Mouse (Mus musculus) midbrain, embryonic 12.5 days (tissue): ENCODE data around the gene Atp7b. TPM values are rescaled to one million over a fixed set of nuclear protein-coding genes. Genes with fewer than 3 reads are reported as not detected.

ENCODE experiments used
- ATAC-seq: fragments of 200-750 bp; cut with Nextera tagmentation; 2 replicates; pipeline ENCODE4 v1.8.0; 2017; ENCODE audit warnings: low read depth, moderate TSS enrichment, moderate library complexity; ENCODE audit not compliant: low FRiP score
- H3K27ac ChIP-seq: fragments of 300-500 bp; sonication (generic); replicated peaks from 2 replicates; pipeline ENCODE4 v1.5.1; 2016; ENCODE audit warnings: mild to moderate bottlenecking
- H3K27me3 ChIP-seq: fragments of 300-500 bp; sonication (generic); 2 replicates; pipeline ENCODE4 v1.6.1; 2016; ENCODE audit warnings: mild to moderate bottlenecking
- H3K36me3 ChIP-seq: fragments of 300-500 bp; sonication (generic); 2 replicates; pipeline ENCODE4 v1.6.1; 2016
- H3K4me1 ChIP-seq: fragments of 300-500 bp; sonication (generic); 2 replicates; pipeline ENCODE4 v1.6.1; 2016
- H3K4me2 ChIP-seq: fragments of 300-500 bp; sonication (generic); replicated peaks from 2 replicates; pipeline ENCODE4 v1.6.1; 2016; ENCODE audit warnings: mild to moderate bottlenecking, moderate library complexity
- H3K4me3 ChIP-seq: fragments of 300-500 bp; sonication (generic); 2 replicates; pipeline ENCODE4 v1.5.1; 2016; ENCODE audit warnings: mild to moderate bottlenecking
- H3K9ac ChIP-seq: fragments of 300-500 bp; sonication (generic); replicated peaks from 2 replicates; pipeline ENCODE4 v1.6.1; 2016; ENCODE audit warnings: mild to moderate bottlenecking, moderate library complexity
- H3K9me3 ChIP-seq: fragments of 300-500 bp; sonication (generic); 2 replicates; pipeline ENCODE4 v1.6.1; 2016; ENCODE audit warnings: mild to moderate bottlenecking
- WGBS: fragments of 180-500 bp; shearing (Covaris S2); methylation state at CpG from one replicate; pipeline ENCODE4 v1.1.7; 2016; 5-methylcytosine and 5-hydroxymethylcytosine counted together
- polyA plus RNA-seq: library from polyadenylated mRNA; unstranded; fragments of >200 nt; fragmentation: Nextera tagmentation; extraction: Ambion mirVana; gene quantifications from 2 replicates; pipeline ENCODE4 v1.2.1, GENCODE M21; 2016

The Atp7b gene
- polyA plus RNA-seq, 1 experiment from 2014 or later = 1.9 TPM

GRCm38 (mm10) chr8:22054674-22055491, 5.2 kb downstream of the Atp7b start:
- Histone ChIP-seq H3K9me3 (no peaks in the 10 kb centered on the region), H3K36me3 (no peaks in the 10 kb centered on the region), H3K4me3 (no peak overlapping the region), H3K9ac (no peak overlapping the region), H3K27ac (no peak overlapping the region), H3K4me1 (no peaks in the 10 kb centered on the region), H3K27me3 (peaks cover 14% of the 10 kb centered on the region), H3K4me2 (no peak overlapping the region)
- WGBS = 90% methylated on average over 12 of the region's 12 CpGs
- no peak for ATAC-seq

- Histone ChIP-seq H3K36me3 (no peaks in the 10 kb centered on the region), H3K9me3 (no peaks in the 10 kb centered on the region), H3K4me2 (no peak overlapping the region), H3K4me1 (no peaks in the 10 kb centered on the region), H3K9ac (no peak overlapping the region), H3K4me3 (no peak overlapping the region), H3K27me3 (no peaks in the 10 kb centered on the region), H3K27ac (no peak overlapping the region)
- 72% methylated on average over 2 of the region's 2 CpGs for WGBS
- peak; percentile 63; the same call in 1 of the 2 replicates for ATAC-seq
Observed at GRCm38 (mm10) chr8:22047699-22048464, 12.2 kb downstream of the Atp7b start.

- no peak overlapping the region for H3K4me2 ChIP-seq
- ATAC-seq = no peak
- H3K9ac ChIP-seq = no peak overlapping the region
- WGBS = 65% methylated on average over 12 of the region's 12 CpGs
- H3K27me3 ChIP-seq = no peaks in the 10 kb centered on the region; the same call in 1 of the 2 replicates
- H3K4me1 ChIP-seq = peaks cover 12% of the 10 kb centered on the region; the same call in 1 of the 2 replicates
- no peak overlapping the region for H3K27ac ChIP-seq
- H3K9me3 ChIP-seq = no peaks in the 10 kb centered on the region
- H3K36me3 ChIP-seq = no peaks in the 10 kb centered on the region
- H3K4me3 ChIP-seq = no peak overlapping the region
Observed at GRCm38 (mm10) chr8:22043706-22044105, 16.4 kb downstream of the Atp7b start.

GRCm38 (mm10) chr8:22042515-22042914, 17.6 kb downstream of the Atp7b start:
- ATAC-seq = no peak
- H3K4me1 ChIP-seq = peaks cover 12% of the 10 kb centered on the region; the same call in 1 of the 2 replicates

GRCm38 (mm10) chr8:22040153-22040509, 20.0 kb downstream of the Atp7b start:
- Histone ChIP-seq H3K27ac (no peak overlapping the region), H3K4me3 (no peak overlapping the region), H3K36me3 (no peaks in the 10 kb centered on the region), H3K4me1 (peaks cover 12% of the 10 kb centered on the region; the same call in 1 of the 2 replicates), H3K9me3 (no peaks in the 10 kb centered on the region), H3K4me2 (peak overlapping the region; percentile 16; the same call in 1 of the 2 replicates), H3K9ac (no peak overlapping the region), H3K27me3 (no peaks in the 10 kb centered on the region; the same call in 1 of the 2 replicates)
- peak; percentile 41; the same call in 1 of the 2 replicates for ATAC-seq
- 29% methylated on average over 6 of the region's 6 CpGs for WGBS

More at GRCm38 (mm10) chr8:22042515-22042914, 17.6 kb downstream of the Atp7b start:
- Histone ChIP-seq H3K36me3 (no peaks in the 10 kb centered on the region), H3K9me3 (no peaks in the 10 kb centered on the region), H3K27ac (no peak overlapping the region), H3K4me2 (no peak overlapping the region), H3K9ac (no peak overlapping the region), H3K4me3 (no peak overlapping the region), H3K27me3 (no peaks in the 10 kb centered on the region; the same call in 1 of the 2 replicates)
- WGBS = 83% methylated on average over 3 of the region's 3 CpGs

- 11% methylated on average over 15 of the region's 15 CpGs for WGBS
- Histone ChIP-seq H3K9ac (0 out of 2 replicates have a peak overlapping the region, but pooled peaks have one; percentile 4), H3K27ac (no peak overlapping the region), H3K27me3 (no peaks in the 10 kb centered on the region; the same call in 1 of the 2 replicates), H3K36me3 (no peaks in the 10 kb centered on the region), H3K9me3 (no peaks in the 10 kb centered on the region), H3K4me1 (peaks cover 12% of the 10 kb centered on the region; the same call in 1 of the 2 replicates), H3K4me2 (peak overlapping the region; percentile 16; the same call in 1 of the 2 replicates), H3K4me3 (no peak overlapping the region)
- ATAC-seq = 0 out of 2 replicates have a peak, but pooled peaks have one; percentile 5
Observed at GRCm38 (mm10) chr8:22039468-22040152, 20.5 kb downstream of the Atp7b start.

GRCm38 (mm10) chr8:22037022-22037421, 23.1 kb downstream of the Atp7b start:
- ATAC-seq = no peak
- Histone ChIP-seq H3K36me3 (no peaks in the 10 kb centered on the region), H3K9me3 (no peaks in the 10 kb centered on the region), H3K4me3 (no peak overlapping the region), H3K27ac (no peak overlapping the region), H3K27me3 (no peaks in the 10 kb centered on the region; the same call in 1 of the 2 replicates), H3K4me1 (peaks cover 12% of the 10 kb centered on the region; the same call in 1 of the 2 replicates), H3K9ac (no peak overlapping the region), H3K4me2 (no peak overlapping the region)
- 85% methylated on average over 7 of the region's 7 CpGs for WGBS

- Histone ChIP-seq H3K9me3 (no peaks in the 10 kb centered on the region), H3K36me3 (no peaks in the 10 kb centered on the region), H3K9ac (no peak overlapping the region), H3K27me3 (no peaks in the 10 kb centered on the region; the same call in 1 of the 2 replicates), H3K4me2 (no peak overlapping the region), H3K4me3 (no peak overlapping the region), H3K4me1 (peaks cover 12% of the 10 kb centered on the region; the same call in 1 of the 2 replicates), H3K27ac (no peak overlapping the region)
- 90% methylated on average over 9 of the region's 9 CpGs for WGBS
- ATAC-seq = no peak
Observed at GRCm38 (mm10) chr8:22036137-22036536, 24.0 kb downstream of the Atp7b start.

- no peak overlapping the region for H3K9ac ChIP-seq
- no peak overlapping the region for H3K4me2 ChIP-seq
- ATAC-seq = no peak
- no peaks in the 10 kb centered on the region for H3K4me1 ChIP-seq
- H3K27me3 ChIP-seq = no peaks in the 10 kb centered on the region
- WGBS = 82% methylated on average over 3 of the region's 3 CpGs
- H3K36me3 ChIP-seq = no peaks in the 10 kb centered on the region
- no peak overlapping the region for H3K4me3 ChIP-seq
- no peak overlapping the region for H3K27ac ChIP-seq
- H3K9me3 ChIP-seq = no peaks in the 10 kb centered on the region
Observed at GRCm38 (mm10) chr8:22030990-22031389, 29.1 kb downstream of the Atp7b start.

- no peaks in the 10 kb centered on the region for H3K4me1 ChIP-seq
- no peaks in the 10 kb centered on the region for H3K27me3 ChIP-seq
- no peak overlapping the region for H3K27ac ChIP-seq
- no peaks in the 10 kb centered on the region for H3K9me3 ChIP-seq
- no peak for ATAC-seq
- no peak overlapping the region for H3K4me2 ChIP-seq
- no peak overlapping the region for H3K9ac ChIP-seq
- H3K4me3 ChIP-seq = no peak overlapping the region
- 95% methylated on average over 3 of the region's 3 CpGs for WGBS
- no peaks in the 10 kb centered on the region for H3K36me3 ChIP-seq
Observed at GRCm38 (mm10) chr8:22028973-22029372, 31.1 kb downstream of the Atp7b start.

GRCm38 (mm10) chr8:22025241-22025640, 34.9 kb downstream of the Atp7b start:
- H3K9ac ChIP-seq = no peak overlapping the region
- H3K27ac ChIP-seq = no peak overlapping the region
- no peak overlapping the region for H3K4me2 ChIP-seq
- no peak overlapping the region for H3K4me3 ChIP-seq
- H3K27me3 ChIP-seq = no peaks in the 10 kb centered on the region
- no peaks in the 10 kb centered on the region for H3K4me1 ChIP-seq
- 86% methylated on average over 4 of the region's 4 CpGs for WGBS
- ATAC-seq = no peak
- no peaks in the 10 kb centered on the region for H3K9me3 ChIP-seq
- no peaks in the 10 kb centered on the region for H3K36me3 ChIP-seq
